24 mouse cellular contexts compared by ENCODE assay signal in genomic region chr1:119056491-119056890, GRCm38 (mm10). TPM values are rescaled to one million over a fixed set of nuclear protein-coding genes. Genes with fewer than 3 reads are reported as not detected.
DNase-seq lines count a peak whose midpoint lies in the region; ATAC-seq and TF ChIP-seq lines count a peak whose summit lies in the region.
"Had no signal": no experiment of that assay in that cellular context is flagged by ENCODE, and none has a peak within 500 bp of the region (broad histone marks: within the 10 kb centered on the region; RNA-seq: fewer than 3 reads in every experiment).

No protein-coding gene starts in this region.

- no peak for TF ChIP-seq CTCF in kidney, postnatal 0 days (IDR thresholded peaks at IDR 0.05; ENCODE audit: low read depth)
- TF ChIP-seq CTCF in lung, adult 2 months (IDR thresholded peaks at IDR 0.05; ENCODE audit: insufficient read depth, low read length) = no peak

- peak; percentile 44 for DNase-seq in kidney, postnatal 0 days (ENCODE audit: low spot score)
- DNase-seq in kidney, postnatal 10 days = no peak
- DNase-seq in lung, adult 2 months = no peak
- DNase-seq in thymus, postnatal 10 days (ENCODE audit: low spot score in 2 of 2) = no peak
- DNase-seq: adrenal gland, adult 2 months; adrenal gland, postnatal 14 days; cerebellum, adult 11 months; cerebellum, adult 2 months; cerebellum, adult 9-11 months; cerebellum, postnatal 25 days; gastrocnemius, postnatal 10 days; gastrocnemius, postnatal 36 days; heart, adult 2 months; heart, postnatal 14 days; heart, postnatal 4 days had no signal

- H3K27me3 ChIP-seq in kidney, postnatal 0 days (ENCODE audit: insufficient read depth, low read length) = no peaks in the 10 kb centered on the region
- peaks cover 48% of the 10 kb centered on the region for H3K27me3 ChIP-seq in lung, embryonic 15.5 days
- no peaks in the 10 kb centered on the region for H3K27me3 ChIP-seq in limb, embryonic 15.5 days

- H3K4me1 ChIP-seq in kidney, postnatal 0 days (replicated peaks; ENCODE audit: insufficient read depth, low read length) = 0 out of 2 replicates have a peak, but pooled peaks cover 4% of the 10 kb centered on the region
- H3K4me1 ChIP-seq in lung, embryonic 15.5 days = peaks cover 33% of the 10 kb centered on the region
- peaks cover 6% of the 10 kb centered on the region; the same call in 1 of the 2 replicates for H3K4me1 ChIP-seq in lung, adult 2 months (ENCODE audit: control insufficient read depth, insufficient read depth, low read length)
- H3K4me1 ChIP-seq in limb, embryonic 15.5 days = peaks cover 29% of the 10 kb centered on the region

- no peaks in the 10 kb centered on the region for H3K36me3 ChIP-seq in kidney, postnatal 0 days (ENCODE audit: insufficient read depth, low read length)
- H3K36me3 ChIP-seq in lung, embryonic 15.5 days = no peaks in the 10 kb centered on the region
- no peaks in the 10 kb centered on the region for H3K36me3 ChIP-seq in limb, embryonic 15.5 days
- H3K36me3 ChIP-seq: heart, embryonic 10.5 days; heart, embryonic 13.5 days had no signal

- H3K27ac ChIP-seq in kidney, postnatal 0 days = no peak overlapping the region
- H3K27ac ChIP-seq in lung, embryonic 15.5 days = peak overlapping the region; percentile 25; the same call in 1 of the 2 replicates
- peak overlapping the region; percentile 22; the same call in 1 of the 2 replicates for H3K27ac ChIP-seq in limb, embryonic 15.5 days
- H3K27ac ChIP-seq: forebrain, embryonic 13.5 days; heart, adult 2 months; heart, embryonic 10.5 days; heart, embryonic 13.5 days; hindbrain, embryonic 14.5 days had no signal

- 37% methylated on average over 8 of the region's 8 CpGs for WGBS in kidney, postnatal 0 days
- 34% methylated on average over 8 of the region's 8 CpGs for WGBS in lung, embryonic 15.5 days
- 61% methylated on average over 8 of the region's 8 CpGs for WGBS in lung, adult 2 months
- 44% methylated on average over 8 of the region's 8 CpGs for WGBS in limb, embryonic 15.5 days

- no peak for TF ChIP-seq POLR2A in lung, adult 2 months (IDR thresholded peaks at IDR 0.05; ENCODE audit: borderline replicate concordance, extremely low read depth, low read depth, low read length)

- no peak overlapping the region for H3K4me2 ChIP-seq in kidney, postnatal 0 days (ENCODE audit: low read length)
- no peak overlapping the region for H3K4me2 ChIP-seq in lung, embryonic 15.5 days
- H3K4me2 ChIP-seq in limb, embryonic 15.5 days = no peak overlapping the region
- H3K4me2 ChIP-seq: forebrain, embryonic 13.5 days; heart, embryonic 13.5 days; hindbrain, embryonic 14.5 days had no signal

- H3K9ac ChIP-seq in kidney, postnatal 0 days (ENCODE audit: low read depth, low read length) = no peak overlapping the region
- no peak overlapping the region for H3K9ac ChIP-seq in lung, embryonic 15.5 days
- H3K9ac ChIP-seq in limb, embryonic 15.5 days = no peak overlapping the region
- H3K9ac ChIP-seq: forebrain, embryonic 13.5 days; heart, embryonic 13.5 days; hindbrain, embryonic 14.5 days had no signal

- no peaks in the 10 kb centered on the region for H3K9me3 ChIP-seq in kidney, postnatal 0 days (replicated peaks; ENCODE audit: low read length)
- no peaks in the 10 kb centered on the region for H3K9me3 ChIP-seq in lung, embryonic 15.5 days
- no peaks in the 10 kb centered on the region for H3K9me3 ChIP-seq in limb, embryonic 15.5 days
- H3K9me3 ChIP-seq: forebrain, embryonic 10.5 days; forebrain, embryonic 13.5 days; heart, embryonic 10.5 days; heart, embryonic 13.5 days had no signal

- H3K4me3 ChIP-seq in kidney, postnatal 0 days (replicated peaks; ENCODE audit: low read depth, low read length) = no peak overlapping the region
- no peak overlapping the region for H3K4me3 ChIP-seq in lung, embryonic 15.5 days
- H3K4me3 ChIP-seq in lung, adult 2 months (replicated peaks; ENCODE audit: extremely low read depth, low read depth, low read length) = no peak overlapping the region
- no peak overlapping the region for H3K4me3 ChIP-seq in limb, embryonic 15.5 days
- H3K4me3 ChIP-seq: forebrain, embryonic 10.5 days; forebrain, embryonic 13.5 days; heart, adult 2 months; heart, embryonic 10.5 days; heart, embryonic 13.5 days had no signal

- ATAC-seq in kidney, postnatal 0 days (replicated peaks; ENCODE audit: low FRiP score, low read depth) = no peak
- no peak for ATAC-seq in lung, embryonic 15.5 days (ENCODE audit: borderline replicate concordance, extremely low read depth, low FRiP score, low TSS enrichment)
- ATAC-seq in limb, embryonic 15.5 days (ENCODE audit: insufficient number of reproducible peaks, low FRiP score, low TSS enrichment, low read depth) = no peak
- ATAC-seq: CD4-positive, CD25-positive, alpha-beta regulatory T cell, adult 4 months; forebrain, embryonic 13.5 days; forebrain, embryonic 16.5 days had no signal

RNA-seq across cellular contexts. Expression of gene Gli2, which starts 3.1 kb away (rescaled TPM):
- 2.6 and 4.2 TPM in 2 replicates for polyA plus RNA-seq in kidney, postnatal 0 days (2015; fragmentation: Nextera tagmentation; extraction: Ambion mirVana)
- 7.5 and 8.6 TPM in 2 replicates for polyA plus RNA-seq in lung, embryonic 15.5 days (2015; fragmentation: Nextera tagmentation; extraction: Ambion mirVana)
- polyA plus RNA-seq in lung, adult 2 months (2012; rRNA removed) = 4.1 and 4.4 TPM in 2 replicates
- polyA plus RNA-seq in limb, embryonic 15.5 days (2015; fragmentation: Nextera tagmentation; extraction: Ambion mirVana) = 14.5 and 15.7 TPM in 2 replicates
- polyA plus RNA-seq: CD4-positive, CD25-positive, alpha-beta regulatory T cell, adult 4 months had no signal
